Mouse (Mus musculus): ENCODE measurements around the gene N4bp2l2.
"Not testable (repeated sequence)": the region's sequence is repeated elsewhere in the genome, so short reads cannot be mapped to it uniquely, and the experiment has no call there.

The N4bp2l2 gene

DNA sequence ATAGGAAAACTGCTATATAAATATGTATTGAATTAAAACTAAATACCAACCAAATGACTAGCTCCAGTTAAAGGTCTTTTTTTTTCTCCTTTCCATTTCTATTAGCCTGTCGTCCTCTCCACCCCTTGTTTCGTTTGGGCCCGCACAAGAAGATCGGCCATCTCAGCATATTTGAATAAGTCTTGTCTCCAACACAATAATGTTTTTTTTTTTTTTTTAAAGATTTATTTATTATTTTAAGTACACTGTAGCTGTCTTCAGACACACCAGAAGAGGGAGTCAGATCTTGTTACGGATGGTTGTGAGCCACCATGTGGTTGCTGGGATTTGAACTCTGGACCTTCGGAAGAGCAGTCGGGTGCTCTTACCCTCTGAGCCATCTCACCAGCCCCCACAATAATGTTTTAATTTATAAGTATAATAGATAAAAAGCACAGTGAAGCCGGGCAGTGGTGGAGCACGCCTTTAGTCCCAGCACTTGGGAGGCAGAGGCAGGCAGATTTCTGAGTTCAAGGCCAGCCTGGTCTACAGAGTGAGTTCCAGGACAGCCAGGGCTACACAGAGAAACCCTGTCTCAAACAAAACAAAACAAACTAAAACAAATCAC is at the start of gene N4bp2l2:
Gene N4bp2l2, minus strand, starts transcription at position 51 of the 607 bp plus-strand sequence.
- DNase-seq (ENCODE audit: low read depth): not testable (repeated sequence)

DNA sequence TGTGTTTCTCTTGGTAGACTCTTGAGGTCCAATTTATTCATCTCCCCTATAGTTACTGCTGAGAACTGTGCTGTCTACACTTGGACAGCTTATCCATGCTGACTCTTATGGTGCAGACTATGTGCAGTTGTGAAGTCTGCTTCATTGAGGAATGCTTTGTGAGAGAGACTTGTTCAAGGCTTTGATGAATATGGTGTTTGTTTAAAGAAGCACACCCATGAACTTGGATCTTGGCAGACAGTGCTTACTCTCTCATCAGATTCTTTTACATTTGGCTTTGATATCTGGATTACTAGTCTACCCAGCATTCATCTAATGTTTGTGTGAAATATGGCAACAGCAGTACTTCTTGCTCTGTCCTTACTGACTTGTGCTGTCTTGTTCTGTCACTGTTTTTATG is 47.4 kb upstream of the N4bp2l2 start:
- no peak for DNase-seq (ENCODE audit: low read depth)

DNA sequence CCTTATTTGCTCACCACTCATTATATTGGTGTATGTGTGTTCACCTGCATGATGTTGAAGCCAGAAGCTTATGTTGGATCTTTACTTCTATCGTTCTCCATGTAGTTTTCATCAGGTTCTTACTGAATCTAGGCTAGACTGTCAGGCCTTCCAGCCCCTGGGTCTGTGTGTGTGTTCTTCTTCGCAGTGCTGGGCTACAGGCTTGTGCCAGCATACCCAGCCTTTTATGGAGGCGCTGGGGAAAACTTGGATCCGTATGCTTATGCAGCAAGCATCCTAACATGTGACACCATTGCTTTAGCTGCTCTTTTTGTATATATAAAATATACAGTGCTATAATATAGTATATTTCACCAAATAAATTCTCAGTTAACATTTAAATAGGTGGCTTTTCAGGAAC is 45.5 kb upstream of the N4bp2l2 start:
- no peak for DNase-seq (ENCODE audit: low read depth)

DNA sequence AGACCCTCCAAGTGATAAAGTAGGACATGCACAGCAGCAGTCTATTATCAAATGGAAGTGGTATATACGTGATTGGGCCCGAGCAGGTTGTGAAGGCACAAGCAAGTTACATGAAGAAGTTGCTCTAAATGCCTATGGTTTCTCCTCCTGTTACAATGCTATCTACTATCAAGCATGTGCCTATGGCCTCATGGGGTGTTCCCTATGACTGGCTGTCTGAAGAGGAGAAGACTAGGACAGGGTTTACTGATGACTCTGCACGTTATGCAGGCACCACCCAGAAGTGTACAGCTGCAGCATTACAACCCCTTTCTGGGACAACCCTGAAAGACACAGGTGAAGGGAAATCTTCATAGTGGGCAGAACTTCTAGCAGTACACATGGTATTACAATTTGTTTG is 41.2 kb upstream of the N4bp2l2 start:
- DNase-seq (ENCODE audit: low read depth): not testable (repeated sequence)

DNA sequence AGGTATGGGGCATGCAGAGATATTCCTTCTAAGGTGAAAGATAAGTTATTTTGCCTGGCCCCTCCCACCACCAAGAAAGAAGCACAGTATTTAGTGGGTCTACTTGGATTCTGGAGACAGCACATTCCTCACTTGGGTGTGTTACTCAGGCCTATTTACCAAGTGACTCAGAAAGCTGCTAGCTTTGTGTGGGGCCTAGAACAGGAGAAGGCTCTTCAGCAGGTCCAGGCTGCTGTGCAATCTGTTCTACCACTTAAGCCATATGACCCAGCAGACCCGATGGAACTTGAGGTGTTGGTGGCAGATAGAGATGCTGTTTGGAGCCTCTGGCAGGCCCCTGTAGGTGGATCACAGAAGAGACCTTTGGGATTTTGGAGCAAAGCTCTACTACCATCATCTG is 40.7 kb upstream of the N4bp2l2 start:
- DNase-seq (ENCODE audit: low read depth): not testable (repeated sequence)

DNA sequence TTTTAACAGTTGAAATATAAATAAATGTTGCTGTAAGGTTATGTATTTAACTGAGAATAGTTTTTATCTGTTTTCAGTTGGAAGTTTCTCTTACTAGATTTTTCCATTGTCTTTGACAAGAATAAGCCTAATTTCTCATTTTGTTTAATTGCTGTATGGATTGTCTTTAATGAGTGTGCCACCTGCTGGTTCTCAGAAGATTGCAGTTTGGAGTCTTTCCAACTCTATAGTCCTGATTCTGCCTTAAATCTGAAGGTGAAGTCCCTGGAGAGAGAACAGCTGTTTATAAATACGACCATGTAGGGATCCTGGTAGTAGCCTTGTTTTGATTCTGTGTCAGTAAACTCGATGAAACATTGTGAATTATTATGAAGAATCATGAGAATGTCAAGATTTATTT is 36.7 kb upstream of the N4bp2l2 start:
- DNase-seq (ENCODE audit: low read depth): peak; percentile 79

DNA sequence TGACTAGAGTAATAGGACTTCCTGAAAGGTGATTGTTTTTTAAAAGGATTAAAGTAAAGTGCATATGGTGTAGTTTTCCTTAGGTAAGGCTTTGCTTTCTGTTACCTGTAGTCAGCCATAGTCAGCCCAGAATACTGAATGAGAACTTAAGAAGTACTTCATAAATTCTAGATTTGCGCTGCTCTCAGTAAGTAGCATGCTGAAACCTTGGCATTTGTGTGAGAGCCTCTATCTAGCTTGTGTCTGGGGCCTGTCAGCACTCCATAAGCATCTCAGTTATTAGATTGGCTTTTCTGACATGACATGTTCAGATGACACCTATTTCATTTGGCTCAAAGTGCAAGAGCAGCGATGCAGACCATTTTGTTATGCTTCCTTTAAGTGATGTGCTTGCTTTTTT is 27.3 kb upstream of the N4bp2l2 start:
- no peak for DNase-seq (ENCODE audit: low read depth)

DNA sequence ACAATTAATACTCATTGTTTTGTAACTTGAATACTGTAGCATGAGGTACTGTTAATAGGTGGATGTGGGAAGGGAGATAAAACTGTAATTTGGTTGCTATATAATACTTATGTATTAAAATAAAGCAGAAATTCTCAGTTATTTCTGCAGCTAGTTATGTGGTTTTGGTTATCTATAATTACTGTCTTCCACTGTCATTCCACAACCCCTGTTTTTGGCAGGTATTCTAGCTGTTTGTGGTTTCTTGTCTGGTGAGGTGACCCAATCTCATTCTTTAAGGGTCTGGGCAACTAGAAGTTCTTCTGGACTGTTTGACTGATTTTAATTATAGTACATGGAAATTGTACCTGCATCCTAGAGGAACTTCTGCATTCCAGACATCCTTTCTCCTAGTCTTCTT is 24.7 kb upstream of the N4bp2l2 start:
- no peak for DNase-seq (ENCODE audit: low read depth)

DNA sequence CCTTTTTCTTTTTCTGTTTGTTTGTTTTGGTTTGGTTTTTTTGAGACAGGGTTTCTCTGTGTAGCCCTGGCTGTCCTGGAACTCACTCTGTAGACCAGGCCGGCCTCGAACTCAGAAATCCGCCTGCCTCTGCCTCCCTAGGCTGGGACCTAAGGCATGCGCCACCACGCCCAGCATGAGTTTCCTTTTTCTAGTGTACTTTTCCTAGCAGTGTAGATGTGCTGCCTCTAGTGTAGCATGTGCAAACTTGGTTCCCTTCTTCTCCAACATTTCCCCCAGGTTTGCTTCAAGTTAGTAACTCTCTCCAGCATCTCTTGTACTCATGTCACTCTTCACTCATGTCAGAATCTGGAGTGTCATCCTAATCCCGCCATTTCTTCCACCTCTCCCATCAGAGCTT is 16.9 kb upstream of the N4bp2l2 start:
- DNase-seq (ENCODE audit: low read depth): not testable (repeated sequence)

DNA sequence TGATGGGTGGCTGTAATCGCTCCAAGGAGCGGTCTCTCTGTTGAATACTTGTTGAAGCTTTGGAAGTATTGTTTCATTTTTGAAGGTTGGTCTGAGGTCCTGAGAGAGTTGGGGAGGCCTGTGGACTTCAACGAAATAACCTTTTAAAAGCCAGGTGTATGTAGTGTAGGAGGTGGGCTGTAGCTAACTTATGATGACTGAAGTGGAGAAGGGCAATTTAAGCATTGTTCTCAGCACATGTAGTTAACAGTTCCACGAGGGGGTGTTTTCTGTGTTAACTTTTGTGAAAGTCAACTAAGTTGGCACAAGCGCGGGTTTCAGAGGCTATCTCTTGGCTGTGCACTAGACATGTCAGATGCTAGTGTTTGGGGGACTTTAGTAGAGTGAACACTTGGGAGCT is 8.9 kb upstream of the N4bp2l2 start:
- peak; percentile 51 for DNase-seq (ENCODE audit: low read depth)

DNA sequence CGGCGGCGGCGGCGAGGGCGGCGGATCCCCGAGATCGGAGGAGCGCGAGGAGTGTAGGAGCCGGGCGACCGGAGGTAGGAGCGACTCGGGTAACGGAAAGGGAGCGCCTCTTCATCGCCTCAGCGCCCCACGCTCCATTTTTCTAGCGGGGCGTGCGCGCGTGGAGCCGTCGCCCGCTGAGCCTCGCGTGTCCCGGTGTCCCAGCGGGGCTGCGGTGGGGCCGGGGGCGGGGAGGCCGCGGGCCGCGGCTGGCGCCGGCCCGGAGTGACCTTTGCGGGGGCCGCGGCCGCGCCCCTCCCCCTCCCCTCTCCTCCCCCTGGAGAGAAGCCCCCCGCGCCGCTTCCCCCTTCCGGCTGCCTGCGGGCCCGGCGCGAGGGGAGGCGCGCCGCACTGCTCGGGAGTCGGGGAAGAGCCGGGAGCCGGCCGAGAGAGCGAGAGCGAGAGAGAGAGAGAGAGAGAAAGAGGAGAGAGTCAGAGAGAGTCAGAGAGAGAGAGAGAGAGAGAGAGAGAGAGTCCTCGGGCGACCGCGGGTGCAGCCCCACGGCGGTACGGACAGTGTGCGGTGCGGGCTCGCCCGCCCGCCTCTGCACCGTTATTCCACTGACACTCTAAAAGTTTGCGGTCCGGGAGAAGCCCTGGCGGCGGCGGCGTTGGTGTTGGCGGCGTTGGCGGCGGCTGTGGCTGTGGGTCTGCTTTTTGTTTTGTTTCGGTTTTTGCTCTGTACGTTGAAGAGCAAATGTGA is 8.1 kb upstream of the N4bp2l2 start:
- peak; percentile 69 for DNase-seq (ENCODE audit: low read depth)

DNA sequence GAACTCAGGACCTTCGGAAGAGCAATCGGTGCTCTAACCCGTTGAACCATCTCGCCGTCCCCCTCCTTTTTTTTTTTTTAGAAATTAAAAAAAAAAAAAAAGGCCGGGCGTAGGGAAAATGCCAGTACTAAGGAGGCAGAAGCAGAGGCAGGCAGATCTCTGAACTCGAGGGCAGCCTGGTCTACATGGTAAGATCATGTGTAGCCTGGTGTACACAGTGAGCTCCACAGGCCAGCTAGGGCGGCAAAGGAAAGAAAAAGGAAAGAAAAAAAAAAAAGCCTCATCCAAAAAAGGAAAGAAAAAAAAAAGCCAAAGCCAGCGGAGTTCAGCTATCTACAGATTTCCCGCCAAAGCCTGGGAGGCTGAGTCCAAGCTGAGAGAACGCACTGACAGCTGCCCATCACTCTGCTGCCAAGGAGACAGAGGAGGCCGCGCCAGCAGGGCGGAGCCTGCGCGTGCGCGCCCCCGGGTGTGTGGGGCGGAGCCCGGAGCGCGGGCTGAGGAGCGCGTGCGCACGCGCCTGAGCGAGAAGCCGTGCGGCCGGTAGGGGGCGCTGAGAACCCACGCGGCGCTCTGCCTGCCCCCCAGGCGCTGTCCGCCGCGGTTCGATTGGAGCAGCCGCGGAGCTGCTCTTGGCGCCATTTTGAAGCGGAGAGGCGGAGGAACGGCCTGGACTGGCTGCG is 7.3 kb upstream of the N4bp2l2 start, which contains the start of gene Pds5b:
Gene Pds5b, plus strand, starts transcription at position 587 of the 683 bp plus-strand sequence.
- DNase-seq (ENCODE audit: low read depth): peak; percentile 97

DNA sequence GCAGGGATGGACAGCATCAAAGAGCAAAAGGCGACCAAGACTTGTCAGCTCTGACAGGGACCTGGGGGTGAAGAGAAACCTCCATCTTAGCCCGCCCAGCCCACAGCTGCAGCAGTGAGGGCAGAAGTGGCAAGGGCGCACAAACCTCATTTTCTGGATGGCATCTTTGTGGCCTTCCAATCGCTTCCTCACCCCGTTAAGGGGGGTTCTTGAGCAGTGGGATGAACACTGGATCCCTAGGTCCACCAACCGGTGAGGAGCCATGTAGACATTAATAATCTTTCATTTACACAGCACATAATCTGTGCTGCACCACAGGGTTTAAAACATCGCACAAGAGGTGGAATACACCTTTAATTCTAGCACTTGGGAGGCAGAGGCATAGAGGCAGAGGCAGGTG is 6.4 kb upstream of the N4bp2l2 start:
- no peak for DNase-seq (ENCODE audit: low read depth)

DNA sequence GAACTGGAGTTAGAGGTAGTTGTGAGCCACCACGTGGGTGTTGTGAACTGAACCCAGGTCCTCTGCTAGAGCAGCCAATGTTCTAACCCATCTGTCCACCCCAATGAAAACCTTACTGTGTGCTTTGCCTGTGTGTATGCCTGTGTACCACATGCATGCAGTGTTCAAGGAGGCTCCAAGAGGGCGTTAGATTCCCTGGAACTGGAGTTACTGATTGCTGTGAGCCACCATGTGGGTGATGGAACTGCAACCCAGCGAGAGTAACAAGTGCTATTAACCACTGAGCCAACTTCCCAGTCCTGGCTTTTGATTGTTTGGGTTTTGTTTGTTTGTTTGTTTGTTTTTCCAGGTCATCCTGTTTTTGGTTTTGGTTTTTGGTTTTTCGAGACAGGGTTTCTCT is 2.7 kb upstream of the N4bp2l2 start:
- no peak for DNase-seq (ENCODE audit: low read depth)

DNA sequence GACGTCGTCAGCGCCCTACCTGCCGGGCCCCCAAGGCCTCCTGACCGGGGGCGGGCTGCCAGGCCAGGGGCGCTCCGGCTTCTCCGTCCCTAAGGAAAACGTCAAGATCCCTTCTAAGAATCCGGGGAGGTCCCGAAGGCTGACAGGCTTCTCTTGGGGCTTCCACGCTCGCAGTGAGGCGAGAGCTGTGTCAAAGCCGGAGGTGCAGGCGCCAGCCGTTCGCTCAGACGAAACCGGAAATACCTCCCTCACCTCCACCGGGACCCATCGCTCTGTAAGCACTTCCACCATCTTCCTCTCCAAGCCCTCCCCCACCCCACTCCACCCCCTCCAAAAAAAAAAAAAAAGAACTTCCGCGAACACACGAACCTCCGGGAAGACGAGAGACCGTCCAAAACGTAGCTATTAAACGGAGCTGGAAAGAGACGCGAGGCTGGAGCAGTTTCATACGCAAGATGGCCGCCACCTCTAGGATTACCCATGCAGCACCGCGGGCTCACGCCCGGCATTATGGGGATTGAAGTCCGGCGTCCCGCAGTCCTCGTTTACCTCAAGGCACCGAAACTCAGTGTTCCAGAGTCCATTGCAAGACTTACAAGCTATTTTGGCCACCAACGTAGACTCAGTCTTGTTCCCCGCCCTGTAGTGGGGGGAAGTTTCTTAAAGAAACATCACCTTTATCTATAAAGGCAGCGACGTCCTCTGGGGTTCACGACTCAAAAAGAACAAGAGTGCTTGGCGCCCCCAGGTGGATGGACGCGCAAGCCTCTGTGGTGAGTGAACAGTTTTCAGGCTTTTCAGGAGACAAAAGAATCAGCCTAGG is 640 bp downstream of the N4bp2l2 start:
- peak; percentile 98 for DNase-seq (ENCODE audit: low read depth)

DNA sequence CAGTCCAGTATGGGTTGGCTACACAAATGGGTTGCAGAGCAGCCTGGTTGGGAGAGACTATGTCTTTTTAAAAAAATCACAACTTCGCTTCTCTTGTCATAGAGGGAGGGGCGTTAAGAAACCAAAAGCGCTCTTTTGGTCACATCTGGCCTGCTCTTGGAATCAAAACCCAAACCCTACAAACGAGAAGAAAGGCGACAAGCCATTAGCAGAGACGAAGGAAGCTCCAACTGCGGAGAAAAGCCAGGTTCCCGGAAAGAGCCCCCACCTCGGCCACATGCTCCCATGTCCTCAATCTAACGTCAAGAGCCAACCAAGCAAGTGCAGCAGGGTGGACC is 1.2 kb downstream of the N4bp2l2 start:
- no peak for DNase-seq (ENCODE audit: low read depth)

DNA sequence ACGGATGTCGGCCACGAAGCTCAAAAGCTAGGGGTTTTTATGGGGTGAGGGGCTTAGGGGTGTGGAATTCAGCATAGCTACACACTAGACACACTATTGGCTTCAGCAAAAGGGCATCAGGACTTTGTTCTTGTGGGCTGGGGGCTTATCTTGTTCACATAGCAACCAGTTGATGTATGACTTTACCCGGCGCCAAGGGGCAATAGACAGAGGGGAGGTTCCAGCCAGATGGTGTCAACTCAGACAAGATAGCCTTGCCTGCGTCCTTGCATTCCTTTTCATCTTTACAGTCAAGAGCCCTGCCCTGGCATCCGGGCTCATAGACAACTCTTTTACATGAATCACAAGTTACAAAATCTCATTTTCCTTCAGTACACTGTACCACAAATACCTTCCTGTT is 2.1 kb downstream of the N4bp2l2 start:
- DNase-seq (ENCODE audit: low read depth): not testable (repeated sequence)

DNA sequence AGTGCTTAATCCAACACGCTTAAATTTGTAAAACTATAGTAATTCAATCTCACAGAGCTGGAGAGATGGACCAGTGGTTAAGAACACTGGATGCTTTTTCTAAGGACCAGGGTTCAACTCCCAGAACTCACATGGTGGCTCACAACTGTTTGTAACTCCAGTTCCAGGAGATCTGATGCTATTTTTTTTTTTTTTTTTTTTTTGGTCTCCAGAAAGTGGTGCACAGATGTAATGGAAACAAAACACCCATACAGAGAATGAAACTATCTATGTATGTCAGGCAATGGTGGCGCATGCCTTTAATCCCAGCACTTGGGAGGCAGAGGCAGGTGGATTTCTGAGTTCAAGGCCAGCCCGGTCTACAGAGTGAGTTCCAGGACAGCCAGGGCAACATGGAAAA is 5.7 kb downstream of the N4bp2l2 start:
- DNase-seq (ENCODE audit: low read depth): peak; percentile 34

DNA sequence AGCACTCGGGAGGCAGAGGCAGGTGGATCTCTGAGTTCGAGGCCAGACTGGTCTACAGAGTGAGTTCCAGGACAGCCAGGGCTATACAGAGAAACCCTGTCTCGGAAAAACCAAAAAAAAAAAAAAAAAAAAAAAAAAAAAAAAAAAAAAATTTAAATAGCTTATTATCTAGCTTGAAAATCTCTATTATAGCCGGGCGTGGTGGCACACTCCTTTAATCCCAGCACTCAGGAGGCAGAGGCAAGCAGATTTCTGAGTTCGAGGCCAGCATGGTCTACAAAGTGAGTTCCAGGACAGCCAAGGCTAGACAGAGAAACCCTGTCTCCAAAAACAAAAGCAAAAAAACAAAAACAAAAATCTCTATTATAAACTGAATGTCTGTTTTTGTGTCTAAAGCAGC is 6.6 kb downstream of the N4bp2l2 start:
- DNase-seq (ENCODE audit: low read depth): not testable (repeated sequence)

DNA sequence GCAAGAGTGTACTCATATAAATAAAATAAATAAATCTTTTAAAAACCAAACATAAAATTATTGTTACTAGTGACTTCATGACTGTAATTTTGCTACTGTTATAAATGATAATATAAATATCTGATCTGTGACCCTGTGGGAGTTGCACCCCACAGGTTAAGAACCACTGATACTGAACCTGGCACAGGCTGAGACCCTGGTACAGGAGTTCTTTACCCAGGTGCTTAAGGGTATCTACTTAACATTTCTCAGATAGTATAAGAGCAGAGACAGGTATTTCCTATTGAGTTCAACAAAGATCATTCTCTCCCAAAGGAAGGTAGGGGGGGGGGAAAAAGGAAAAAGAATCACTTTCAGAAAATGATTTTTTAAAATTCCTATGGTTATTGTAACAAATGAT is 11.4 kb downstream of the N4bp2l2 start:
- DNase-seq (ENCODE audit: low read depth): no peak

DNA sequence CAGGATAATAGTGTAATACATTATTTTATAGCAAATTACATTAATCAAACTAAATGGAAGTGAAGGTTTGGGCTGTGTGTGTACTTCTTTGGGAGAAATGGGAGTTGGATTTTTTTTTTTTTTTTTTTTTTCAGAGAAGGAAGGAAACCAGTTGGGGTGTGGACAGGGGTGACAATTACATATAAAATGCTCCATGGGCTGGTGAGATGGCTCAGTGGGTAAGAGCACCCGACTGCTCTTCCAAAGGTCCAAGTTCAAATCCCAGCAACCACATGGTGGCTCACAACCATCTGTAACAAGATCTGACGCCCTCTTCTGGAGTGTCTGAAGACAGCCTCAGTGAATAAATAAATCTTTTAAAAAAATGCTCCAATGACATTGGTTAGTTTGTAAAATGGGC is 13.4 kb downstream of the N4bp2l2 start:
- no peak for DNase-seq (ENCODE audit: low read depth)

DNA sequence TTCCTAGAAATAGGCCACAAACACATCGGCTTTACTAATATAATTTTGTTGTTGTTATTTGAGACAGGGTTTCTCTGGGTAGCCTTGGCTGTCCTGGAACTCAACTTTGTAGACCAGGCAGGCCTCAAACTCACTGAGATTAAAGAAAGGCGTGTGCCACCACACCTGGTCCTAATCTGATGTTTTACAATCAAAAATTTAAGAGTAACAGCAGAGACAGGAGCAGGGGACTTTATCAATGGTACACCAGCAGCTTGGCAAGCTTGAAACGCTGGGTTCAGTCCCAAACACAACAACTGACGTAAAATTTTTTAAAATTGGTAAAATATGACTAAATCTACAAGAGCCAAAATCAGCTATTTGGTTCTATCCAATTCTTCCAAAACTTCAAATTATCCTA is 21.1 kb downstream of the N4bp2l2 start:
- no peak for DNase-seq (ENCODE audit: low read depth)
